In genomic region chr2:155514666-155515065, GRCm38 (mm10) we compare ENCODE assay signal across 8 mouse cellular contexts. TPM values are rescaled to one million over a fixed set of nuclear protein-coding genes. Genes with fewer than 3 reads are reported as not detected.
A peak's percentile ranks its signal among the peaks of the same experiment; 100 is the strongest.
DNase-seq lines count a peak whose midpoint lies in the region; ATAC-seq and TF ChIP-seq lines count a peak whose summit lies in the region.

No protein-coding gene starts in this region.

- H3K36me3 ChIP-seq in embryonic facial prominence, embryonic 14.5 days (ENCODE audit: control insufficient read depth, insufficient read depth, low read length), result no peaks in the 10 kb centered on the region
- no peaks in the 10 kb centered on the region for H3K36me3 ChIP-seq in heart, embryonic 12.5 days
- no peaks in the 10 kb centered on the region for H3K36me3 ChIP-seq in kidney, embryonic 16.5 days (ENCODE audit: insufficient read depth, low read length)
- no peaks in the 10 kb centered on the region for H3K36me3 ChIP-seq in limb, embryonic 15.5 days
- H3K36me3 ChIP-seq in midbrain, embryonic 16.5 days (ENCODE audit: control insufficient read depth, insufficient read depth, low read length), result no peaks in the 10 kb centered on the region
- H3K36me3 ChIP-seq in spleen, adult 2 months (ENCODE audit: control insufficient read depth, insufficient read depth, low read length), result no peaks in the 10 kb centered on the region

- no peaks in the 10 kb centered on the region for H3K27me3 ChIP-seq in embryonic facial prominence, embryonic 14.5 days (replicated peaks; ENCODE audit: control insufficient read depth, insufficient read depth, low read length)
- peaks cover 25% of the 10 kb centered on the region for H3K27me3 ChIP-seq in heart, embryonic 12.5 days (replicated peaks)
- peaks cover 15% of the 10 kb centered on the region for H3K27me3 ChIP-seq in kidney, embryonic 16.5 days (ENCODE audit: insufficient read depth, low read length)
- peaks cover 16% of the 10 kb centered on the region for H3K27me3 ChIP-seq in limb, embryonic 15.5 days
- no peaks in the 10 kb centered on the region for H3K27me3 ChIP-seq in midbrain, embryonic 16.5 days (ENCODE audit: control insufficient read depth, insufficient read depth, low read depth, low read length)
- H3K27me3 ChIP-seq in spleen, adult 2 months (ENCODE audit: control insufficient read depth, insufficient read depth, low read length), result 0 out of 2 replicates have a peak, but pooled peaks cover 2% of the 10 kb centered on the region

- no peak for TF ChIP-seq POLR2A in spleen, adult 2 months (IDR thresholded peaks at IDR 0.05; ENCODE audit: low read depth, low read length)

- peaks cover 5% of the 10 kb centered on the region; the same call in 1 of the 2 replicates for H3K4me1 ChIP-seq in embryonic facial prominence, embryonic 14.5 days (ENCODE audit: control insufficient read depth, insufficient read depth, low read length)
- peaks cover 16% of the 10 kb centered on the region for H3K4me1 ChIP-seq in heart, embryonic 12.5 days (replicated peaks)
- peaks cover 23% of the 10 kb centered on the region for H3K4me1 ChIP-seq in kidney, embryonic 16.5 days (ENCODE audit: insufficient read depth, low read length)
- peaks cover 26% of the 10 kb centered on the region for H3K4me1 ChIP-seq in limb, embryonic 15.5 days
- H3K4me1 ChIP-seq in midbrain, embryonic 16.5 days (ENCODE audit: control insufficient read depth, insufficient read depth, low read length), result peaks cover 30% of the 10 kb centered on the region
- peaks cover 13% of the 10 kb centered on the region for H3K4me1 ChIP-seq in spleen, adult 2 months (ENCODE audit: control insufficient read depth, insufficient read depth, insufficient read length)

- no peaks in the 10 kb centered on the region for H3K9me3 ChIP-seq in embryonic facial prominence, embryonic 14.5 days (ENCODE audit: control insufficient read depth, low read length)
- no peaks in the 10 kb centered on the region for H3K9me3 ChIP-seq in heart, embryonic 12.5 days (replicated peaks)
- H3K9me3 ChIP-seq in kidney, embryonic 16.5 days (ENCODE audit: low read length), result no peaks in the 10 kb centered on the region
- H3K9me3 ChIP-seq in limb, embryonic 15.5 days, result no peaks in the 10 kb centered on the region
- no peaks in the 10 kb centered on the region for H3K9me3 ChIP-seq in midbrain, embryonic 16.5 days (replicated peaks; ENCODE audit: control insufficient read depth, low read length, poor library complexity, severe bottlenecking)

- peak overlapping the region; percentile 45 for H3K4me3 ChIP-seq in embryonic facial prominence, embryonic 14.5 days (ENCODE audit: low read depth, low read length)
- H3K4me3 ChIP-seq in heart, embryonic 12.5 days, result peak overlapping the region; percentile 32
- peak overlapping the region; percentile 47 for H3K4me3 ChIP-seq in kidney, embryonic 16.5 days (ENCODE audit: low read length)
- H3K4me3 ChIP-seq in limb, embryonic 15.5 days, result peak overlapping the region; percentile 45
- peak overlapping the region; percentile 73 for H3K4me3 ChIP-seq in midbrain, embryonic 16.5 days (ENCODE audit: low read depth, low read length)
- peak overlapping the region; percentile 42; the same call in 1 of the 2 replicates for H3K4me3 ChIP-seq in spleen, adult 2 months (ENCODE audit: extremely low read depth, insufficient read depth, insufficient read length)

- peak overlapping the region; percentile 63 for H3K4me2 ChIP-seq in embryonic facial prominence, embryonic 14.5 days (ENCODE audit: low read depth, low read length)
- H3K4me2 ChIP-seq in heart, embryonic 12.5 days, result peak overlapping the region; percentile 61
- peak overlapping the region; percentile 73 for H3K4me2 ChIP-seq in kidney, embryonic 16.5 days (replicated peaks; ENCODE audit: low read depth, low read length)
- H3K4me2 ChIP-seq in limb, embryonic 15.5 days, result peak overlapping the region; percentile 78
- peak overlapping the region; percentile 63 for H3K4me2 ChIP-seq in midbrain, embryonic 16.5 days (ENCODE audit: low read length)

- peak overlapping the region; percentile 66 for H3K9ac ChIP-seq in embryonic facial prominence, embryonic 14.5 days (ENCODE audit: low read depth, low read length)
- peak overlapping the region; percentile 9; the same call in 1 of the 2 replicates for H3K9ac ChIP-seq in heart, embryonic 12.5 days
- peak overlapping the region; percentile 65 for H3K9ac ChIP-seq in kidney, embryonic 16.5 days (replicated peaks; ENCODE audit: low read length)
- peak overlapping the region; percentile 37 for H3K9ac ChIP-seq in limb, embryonic 15.5 days
- peak overlapping the region; percentile 97 for H3K9ac ChIP-seq in midbrain, embryonic 16.5 days (ENCODE audit: low read depth, low read length)

- ATAC-seq in embryonic facial prominence, embryonic 14.5 days (ENCODE audit: low read depth), result peak; percentile 9; the same call in 1 of the 2 replicates
- ATAC-seq in heart, embryonic 12.5 days (ENCODE audit: insufficient number of reproducible peaks, low FRiP score), result no peak
- no peak for ATAC-seq in kidney, embryonic 16.5 days (ENCODE audit: low FRiP score, low TSS enrichment)
- no peak for ATAC-seq in limb, embryonic 15.5 days (ENCODE audit: insufficient number of reproducible peaks, low FRiP score, low TSS enrichment, low read depth)
- ATAC-seq in midbrain, embryonic 16.5 days, result peak; percentile 25
- ATAC-seq in monocyte, adult 5-6 weeks (replicated peaks; ENCODE audit: insufficient number of reproducible peaks, low FRiP score, low TSS enrichment, poor library complexity, severe bottlenecking), result no peak

- peak; percentile 18; the same call in 1 of the 2 replicates for TF ChIP-seq CTCF in spleen, adult 2 months (IDR thresholded peaks at IDR 0.05; ENCODE audit: extremely low read depth, insufficient read depth, insufficient read length, insufficient replicate concordance)

- no peak overlapping the region for H3K27ac ChIP-seq in embryonic facial prominence, embryonic 14.5 days (replicated peaks; ENCODE audit: low read depth, low read length)
- no peak overlapping the region for H3K27ac ChIP-seq in heart, embryonic 12.5 days (ENCODE audit: poor library complexity, severe bottlenecking)
- H3K27ac ChIP-seq in kidney, embryonic 16.5 days (ENCODE audit: low read length), result no peak overlapping the region
- H3K27ac ChIP-seq in limb, embryonic 15.5 days, result no peak overlapping the region
- peak overlapping the region; percentile 83 for H3K27ac ChIP-seq in midbrain, embryonic 16.5 days (ENCODE audit: low read length)
- H3K27ac ChIP-seq in spleen, adult 2 months (ENCODE audit: insufficient read depth, low read length), result no peak overlapping the region

- WGBS in embryonic facial prominence, embryonic 14.5 days, result 0% methylated on average over 14 of the region's 23 CpGs
- 3% methylated on average over 21 of the region's 23 CpGs for WGBS in heart, embryonic 12.5 days
- under 1% methylated on average over 23 of the region's 23 CpGs for WGBS in kidney, embryonic 16.5 days
- WGBS in limb, embryonic 15.5 days, result under 1% methylated on average over 22 of the region's 23 CpGs
- WGBS in midbrain, embryonic 16.5 days, result 2% methylated on average over 23 of the region's 23 CpGs
- WGBS in spleen, adult 2 months, result 3% methylated on average over 22 of the region's 23 CpGs

- DNase-seq in adrenal gland, postnatal 14 days, result peak; percentile 88
- DNase-seq in embryonic facial prominence, embryonic 14.5 days (ENCODE audit: low spot score), result peak; percentile 68
- DNase-seq in spleen, adult 2 months (ENCODE audit: low read depth in 1 of 2, low spot score in 2 of 2), result peak; percentile 40 to 77

RNA-seq across cellular contexts. Expression of gene Acss2, which starts 3.1 kb away (rescaled TPM):
- 30.1 and 34.5 TPM in 2 replicates for total RNA-seq in adrenal gland, postnatal 14 days (2021)
- 15.3 and 15.8 TPM in 2 replicates for polyA plus RNA-seq in embryonic facial prominence, embryonic 14.5 days (2014; fragmentation: Nextera tagmentation; extraction: Ambion mirVana)
- 13.0 and 14.4 TPM in 2 replicates for polyA plus RNA-seq in heart, embryonic 12.5 days (2016; fragmentation: Nextera tagmentation; extraction: Ambion mirVana)
- polyA plus RNA-seq in kidney, embryonic 16.5 days (2015; fragmentation: Nextera tagmentation; extraction: Ambion mirVana), result 14.7 and 16.0 TPM in 2 replicates
- polyA plus RNA-seq in limb, embryonic 15.5 days (2015; fragmentation: Nextera tagmentation; extraction: Ambion mirVana), result 13.4 and 15.3 TPM in 2 replicates
- 23.9 TPM in 2 replicates for polyA plus RNA-seq in midbrain, embryonic 16.5 days (2015; fragmentation: Nextera tagmentation; extraction: Ambion mirVana)
- 13.1 TPM in 2 replicates for polyA plus RNA-seq in spleen, adult 2 months (2012; rRNA removed)
- total RNA-seq in monocyte, adult 5-6 weeks (2017), result 29.5 to 53.8 TPM (median 36.7 TPM) in 3 replicates

RNA-seq across cellular contexts. Expression of gene Ggt7, which starts 3.4 kb away (rescaled TPM):
- total RNA-seq in adrenal gland, postnatal 14 days (2021), result 3.8 and 6.7 TPM in 2 replicates
- 6.1 and 8.7 TPM in 2 replicates for polyA plus RNA-seq in embryonic facial prominence, embryonic 14.5 days (2014; fragmentation: Nextera tagmentation; extraction: Ambion mirVana)
- 2.0 and 3.0 TPM in 2 replicates for polyA plus RNA-seq in heart, embryonic 12.5 days (2016; fragmentation: Nextera tagmentation; extraction: Ambion mirVana)
- polyA plus RNA-seq in kidney, embryonic 16.5 days (2015; fragmentation: Nextera tagmentation; extraction: Ambion mirVana), result 3.7 and 3.9 TPM in 2 replicates
- 5.6 and 5.7 TPM in 2 replicates for polyA plus RNA-seq in limb, embryonic 15.5 days (2015; fragmentation: Nextera tagmentation; extraction: Ambion mirVana)
- 78.9 and 83.3 TPM in 2 replicates for polyA plus RNA-seq in midbrain, embryonic 16.5 days (2015; fragmentation: Nextera tagmentation; extraction: Ambion mirVana)
- polyA plus RNA-seq in spleen, adult 2 months (2012; rRNA removed), result 8.1 and 9.6 TPM in 2 replicates
- total RNA-seq in monocyte, adult 5-6 weeks (2017), result 0.64 to 1.5 TPM (median 1.1 TPM) in 3 replicates

RNA-seq across cellular contexts. Expression of gene Ncoa6, which starts 41.0 kb away (rescaled TPM):
- 39.5 and 43.5 TPM in 2 replicates for total RNA-seq in adrenal gland, postnatal 14 days (2021)
- polyA plus RNA-seq in embryonic facial prominence, embryonic 14.5 days (2014; fragmentation: Nextera tagmentation; extraction: Ambion mirVana), result 23.0 and 27.4 TPM in 2 replicates
- polyA plus RNA-seq in heart, embryonic 12.5 days (2016; fragmentation: Nextera tagmentation; extraction: Ambion mirVana), result 19.2 and 21.7 TPM in 2 replicates
- 14.2 and 16.1 TPM in 2 replicates for polyA plus RNA-seq in kidney, embryonic 16.5 days (2015; fragmentation: Nextera tagmentation; extraction: Ambion mirVana)
- 13.9 and 19.2 TPM in 2 replicates for polyA plus RNA-seq in limb, embryonic 15.5 days (2015; fragmentation: Nextera tagmentation; extraction: Ambion mirVana)
- 22.7 and 26.6 TPM in 2 replicates for polyA plus RNA-seq in midbrain, embryonic 16.5 days (2015; fragmentation: Nextera tagmentation; extraction: Ambion mirVana)
- 41.8 and 59.8 TPM in 2 replicates for polyA plus RNA-seq in spleen, adult 2 months (2012; rRNA removed)
- total RNA-seq in monocyte, adult 5-6 weeks (2017), result 10.9 to 39.1 TPM (median 15.5 TPM) in 3 replicates

Comparison
In these comparisons a context has a peak if more than half of its experiments do, and no peak if none do; other contexts are left out.
1. ATAC-seq: peak in embryonic facial prominence, embryonic 14.5 days (single experiment) and midbrain, embryonic 16.5 days (single experiment); none in heart, embryonic 12.5 days (single experiment), kidney, embryonic 16.5 days (single experiment), limb, embryonic 15.5 days (single experiment) and monocyte, adult 5-6 weeks (single experiment).
2. H3K9ac ChIP-seq: peak in every context shown above with its lines; median percentile 97 in midbrain, embryonic 16.5 days; 66 in embryonic facial prominence, embryonic 14.5 days; 65 in kidney, embryonic 16.5 days; 37 in limb, embryonic 15.5 days; 9 in heart, embryonic 12.5 days.
3. Peak in every context shown above with its lines, with median percentiles within 50 percentile points of each other: DNase-seq, H3K4me2 ChIP-seq and H3K4me3 ChIP-seq.